ENCODE assay signal across 9 mouse cellular contexts in genomic region chr3:80800995-80801826, GRCm38 (mm10). TPM values are rescaled to one million over a fixed set of nuclear protein-coding genes. Genes with fewer than 3 reads are reported as not detected.
DNase-seq lines count a peak whose midpoint lies in the region; ATAC-seq and TF ChIP-seq lines count a peak whose summit lies in the region.
"Had no signal": no experiment of that assay in that cellular context is flagged by ENCODE, and none has a peak within 500 bp of the region (broad histone marks: within the 10 kb centered on the region; RNA-seq: fewer than 3 reads in every experiment).

No protein-coding gene starts in this region.

- H3K27ac ChIP-seq in lung, embryonic 16.5 days (ENCODE audit: low read length), result no peak overlapping the region
- H3K27ac ChIP-seq in cerebellum, adult 2 months (ENCODE audit: insufficient read depth, low read length), result peak overlapping the region; percentile 91
- H3K27ac ChIP-seq in forebrain, embryonic 16.5 days (ENCODE audit: low read length), result peak overlapping the region; percentile 98
- peak overlapping the region; percentile 78 for H3K27ac ChIP-seq in midbrain, embryonic 10.5 days (replicated peaks)
- H3K27ac ChIP-seq in stomach, embryonic 15.5 days, result no peak overlapping the region

- H3K4me3 ChIP-seq in lung, embryonic 16.5 days (ENCODE audit: low read length), result peak overlapping the region; percentile 33
- H3K4me3 ChIP-seq in lung, adult 2 months (replicated peaks; ENCODE audit: extremely low read depth, low read depth, low read length), result no peak overlapping the region
- peak overlapping the region; percentile 77 for H3K4me3 ChIP-seq in cerebellum, adult 2 months (replicated peaks; ENCODE audit: insufficient read depth, low read depth, low read length)
- H3K4me3 ChIP-seq in forebrain, embryonic 16.5 days (replicated peaks; ENCODE audit: low read length), result peak overlapping the region; percentile 77
- H3K4me3 ChIP-seq in midbrain, embryonic 10.5 days, result peak overlapping the region; percentile 66
- peak overlapping the region; percentile 23 for H3K4me3 ChIP-seq in stomach, embryonic 15.5 days (replicated peaks)
- H3K4me3 ChIP-seq: myocyte had no signal

- no peaks in the 10 kb centered on the region for H3K36me3 ChIP-seq in lung, embryonic 16.5 days (ENCODE audit: control insufficient read depth, insufficient read depth, low read length)
- no peaks in the 10 kb centered on the region for H3K36me3 ChIP-seq in forebrain, embryonic 16.5 days (ENCODE audit: control insufficient read depth, insufficient read depth)
- no peaks in the 10 kb centered on the region for H3K36me3 ChIP-seq in midbrain, embryonic 10.5 days
- no peaks in the 10 kb centered on the region for H3K36me3 ChIP-seq in stomach, embryonic 15.5 days

- H3K9ac ChIP-seq in lung, embryonic 16.5 days (ENCODE audit: low read length), result no peak overlapping the region
- H3K9ac ChIP-seq in forebrain, embryonic 16.5 days (replicated peaks; ENCODE audit: low read depth, low read length), result peak overlapping the region; percentile 94
- no peak overlapping the region for H3K9ac ChIP-seq in stomach, embryonic 15.5 days

- TF ChIP-seq CTCF in lung, adult 2 months (IDR thresholded peaks at IDR 0.05; ENCODE audit: insufficient read depth, low read length), result no peak
- TF ChIP-seq CTCF in cerebellum, adult 2 months (IDR thresholded peaks at IDR 0.05; ENCODE audit: borderline replicate concordance, insufficient read depth, low read depth, low read length), result no peak

- H3K9me3 ChIP-seq in lung, embryonic 16.5 days (ENCODE audit: control insufficient read depth, low read length), result no peaks in the 10 kb centered on the region
- no peaks in the 10 kb centered on the region for H3K9me3 ChIP-seq in forebrain, embryonic 16.5 days (ENCODE audit: control insufficient read depth, low read length)
- no peaks in the 10 kb centered on the region for H3K9me3 ChIP-seq in midbrain, embryonic 10.5 days (replicated peaks)
- no peaks in the 10 kb centered on the region for H3K9me3 ChIP-seq in stomach, embryonic 15.5 days

- ATAC-seq in lung, embryonic 16.5 days (ENCODE audit: low read depth), result peak; percentile 36; the same call in 1 of the 2 replicates
- ATAC-seq in forebrain, embryonic 16.5 days, result peak; percentile 52
- no peak; the same call in 1 of the 2 replicates for ATAC-seq in stomach, embryonic 15.5 days (ENCODE audit: insufficient read depth, low FRiP score, low read depth)
- no peak for ATAC-seq in activated CD4-positive, CD25-positive, alpha-beta regulatory T cell, adult 4 months

- TF ChIP-seq POLR2A in lung, adult 2 months (IDR thresholded peaks at IDR 0.05; ENCODE audit: borderline replicate concordance, extremely low read depth, low read depth, low read length), result no peak
- peak; percentile 22; the same call in 1 of the 2 replicates for TF ChIP-seq POLR2A in cerebellum, adult 2 months (IDR thresholded peaks at IDR 0.05; ENCODE audit: borderline replicate concordance, insufficient read depth, low read length)

- no peak for DNase-seq in lung, adult 2 months
- DNase-seq in cerebellum, adult 2 months, result peak; percentile 84 to 85
- DNase-seq in layer of hippocampus, adult 9-11 months, result peak; percentile 63
- DNase-seq in midbrain, embryonic 10.5 days (ENCODE audit: low spot score), result peak; percentile 30

- peak overlapping the region; percentile 49 for H3K4me2 ChIP-seq in lung, embryonic 16.5 days (ENCODE audit: low read depth, low read length)
- H3K4me2 ChIP-seq in forebrain, embryonic 16.5 days (ENCODE audit: low read length), result peak overlapping the region; percentile 62
- peak overlapping the region; percentile 50 for H3K4me2 ChIP-seq in stomach, embryonic 15.5 days

- 11% methylated on average over 33 of the region's 33 CpGs for WGBS in lung, embryonic 16.5 days
- WGBS in lung, adult 2 months, result 13% methylated on average over 33 of the region's 33 CpGs
- WGBS in cerebellum, adult 2 months, result under 1% methylated on average over 33 of the region's 33 CpGs
- WGBS in forebrain, embryonic 16.5 days, result 1% methylated on average over 33 of the region's 33 CpGs
- WGBS in midbrain, embryonic 10.5 days, result 6% methylated on average over 33 of the region's 33 CpGs
- WGBS in stomach, embryonic 15.5 days, result 10% methylated on average over 33 of the region's 33 CpGs

- peaks cover 25% of the 10 kb centered on the region for H3K27me3 ChIP-seq in lung, embryonic 16.5 days (ENCODE audit: control insufficient read depth, insufficient read depth, low read depth, low read length)
- H3K27me3 ChIP-seq in cerebellum, adult 2 months (ENCODE audit: control insufficient read depth, insufficient read depth, low read length), result no peaks in the 10 kb centered on the region
- no peaks in the 10 kb centered on the region for H3K27me3 ChIP-seq in forebrain, embryonic 16.5 days (replicated peaks; ENCODE audit: control insufficient read depth, insufficient read depth, low read length)
- H3K27me3 ChIP-seq in midbrain, embryonic 10.5 days (ENCODE audit: low read depth, poor library complexity, severe bottlenecking), result peaks cover 43% of the 10 kb centered on the region
- H3K27me3 ChIP-seq in stomach, embryonic 15.5 days (replicated peaks), result peaks cover 28% of the 10 kb centered on the region

- H3K4me1 ChIP-seq in lung, embryonic 16.5 days (replicated peaks; ENCODE audit: control insufficient read depth, insufficient read depth, low read length), result peaks cover 12% of the 10 kb centered on the region
- H3K4me1 ChIP-seq in lung, adult 2 months (ENCODE audit: control insufficient read depth, insufficient read depth, low read length), result no peaks in the 10 kb centered on the region
- peaks cover 7% of the 10 kb centered on the region; the same call in 1 of the 2 replicates for H3K4me1 ChIP-seq in cerebellum, adult 2 months (ENCODE audit: control insufficient read depth, insufficient read depth, low read length)
- H3K4me1 ChIP-seq in forebrain, embryonic 16.5 days (replicated peaks; ENCODE audit: control insufficient read depth, insufficient read depth, low read length), result peaks cover 23% of the 10 kb centered on the region
- peaks cover 30% of the 10 kb centered on the region for H3K4me1 ChIP-seq in midbrain, embryonic 10.5 days
- H3K4me1 ChIP-seq in stomach, embryonic 15.5 days, result peaks cover 12% of the 10 kb centered on the region; the same call in 1 of the 2 replicates

RNA-seq across cellular contexts. Expression of gene Gria2, which starts 1.4 kb away (rescaled TPM):
- polyA plus RNA-seq in lung, embryonic 16.5 days (2015; fragmentation: Nextera tagmentation; extraction: Ambion mirVana), result 0.26 and 0.48 TPM in 2 replicates
- 0.09 and 0.10 TPM in 2 replicates for polyA plus RNA-seq in lung, adult 2 months (2012; rRNA removed)
- polyA plus RNA-seq in cerebellum, adult 2 months (2012; rRNA removed), result 127 and 139 TPM in 2 replicates
- 264 and 275 TPM in 2 replicates for polyA plus RNA-seq in forebrain, embryonic 16.5 days (2015; fragmentation: Nextera tagmentation; extraction: Ambion mirVana)
- polyA plus RNA-seq in midbrain, embryonic 10.5 days (2016; fragmentation: Nextera tagmentation; extraction: Ambion mirVana), result 2.2 and 7.3 TPM in 2 replicates
- 2.7 and 2.9 TPM in 2 replicates for polyA plus RNA-seq in stomach, embryonic 15.5 days (2015; fragmentation: Nextera tagmentation; extraction: Ambion mirVana)
- under 1 TPM in 1 of 2 experiments, not detected in 1; 0.09 TPM for polyA plus RNA-seq in activated CD4-positive, CD25-positive, alpha-beta regulatory T cell, adult 4 months (2017; shearing (Covaris generic))
- polyA plus RNA-seq: myocyte had no signal

Comparison
In these comparisons a context has a peak if more than half of its experiments do, and no peak if none do; other contexts are left out.
1. ATAC-seq: peak in lung, embryonic 16.5 days (single experiment) and forebrain, embryonic 16.5 days (single experiment); none in stomach, embryonic 15.5 days (single experiment) and activated CD4-positive, CD25-positive, alpha-beta regulatory T cell, adult 4 months (single experiment).
2. H3K27ac ChIP-seq: peak in cerebellum, adult 2 months (single experiment), forebrain, embryonic 16.5 days (single experiment) and midbrain, embryonic 10.5 days (single experiment); none in lung, embryonic 16.5 days (single experiment) and stomach, embryonic 15.5 days (single experiment).
3. RNA of gene Gria2, which starts 1.4 kb away (polyA plus RNA-seq): 264 to 275 TPM in forebrain, embryonic 16.5 days and 127 to 139 TPM in cerebellum, adult 2 months; 2.7 to 2.9 TPM in stomach, embryonic 15.5 days, 2.2 to 7.3 TPM in midbrain, embryonic 10.5 days, 0.26 to 0.48 TPM in lung, embryonic 16.5 days, 0.09 to 0.10 TPM in lung, adult 2 months and 0.09 TPM in activated CD4-positive, CD25-positive, alpha-beta regulatory T cell, adult 4 months; every median in the first group is over 10 times any median in the second.
4. Peak in every context shown above with its lines, with median percentiles within 50 percentile points of each other: H3K4me2 ChIP-seq.